Mouse (Mus musculus): ENCODE results near the gene Clic4.

Clic4 gene

DNA sequence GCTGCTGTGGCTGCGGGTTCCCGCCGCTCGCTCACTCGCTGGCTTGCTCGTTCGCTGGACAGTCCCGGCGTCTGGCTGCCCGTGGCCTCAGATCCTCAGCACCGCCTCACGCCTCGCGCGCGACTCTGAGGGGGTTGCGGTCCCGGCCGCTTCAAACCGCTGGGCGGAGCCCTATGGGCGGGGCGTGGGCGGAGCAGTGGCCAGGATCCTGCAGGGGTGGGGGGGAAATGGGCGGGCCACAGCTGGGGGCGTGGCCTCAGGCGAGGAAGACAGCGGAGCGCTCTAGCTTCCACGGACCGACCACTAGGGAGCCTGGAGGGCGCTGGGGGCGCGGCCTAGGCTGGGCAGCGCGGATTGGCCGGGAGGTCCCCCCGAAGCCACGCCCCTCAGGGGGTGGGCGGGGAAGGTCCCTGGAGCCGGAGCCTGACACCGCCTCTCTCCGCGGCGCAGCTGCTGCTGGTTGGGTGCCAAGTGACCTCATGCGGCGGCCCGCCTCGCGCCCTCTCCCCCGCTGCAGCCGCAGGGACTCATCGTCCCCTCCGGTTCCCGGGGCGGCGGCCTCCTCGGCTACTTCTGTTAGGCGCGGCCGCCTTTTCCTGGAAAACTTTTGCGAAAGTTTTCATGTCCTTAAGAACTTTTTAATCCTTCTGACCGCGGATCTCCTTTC, at the start of gene Clic4:
TSS of gene Clic4 (minus strand) at position 175 of the 667 bp plus-strand sequence.
- peak; percentile 98 for DNase-seq (ENCODE audit: low read depth, low spot score)

DNA sequence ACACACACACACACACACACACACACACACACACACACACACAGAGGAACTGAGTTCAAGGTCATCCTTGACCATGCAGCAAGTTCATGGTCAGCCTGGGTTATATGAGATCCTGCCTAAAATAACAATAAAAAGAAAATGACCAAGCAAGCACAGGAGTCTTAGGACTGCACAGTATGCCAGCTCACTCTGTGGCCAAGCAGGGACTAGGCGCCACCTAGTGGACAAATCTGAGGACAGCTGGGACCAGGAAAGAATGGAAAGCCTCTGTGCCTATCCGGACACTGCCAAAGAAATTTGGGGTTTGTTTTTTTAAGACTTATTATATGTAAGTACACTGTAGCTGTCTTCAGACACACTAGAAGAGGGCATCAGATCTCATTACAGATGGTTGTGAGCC, 45.4 kb upstream of the Clic4 start:
- DNase-seq (ENCODE audit: low read depth, low spot score) = no peak

DNA sequence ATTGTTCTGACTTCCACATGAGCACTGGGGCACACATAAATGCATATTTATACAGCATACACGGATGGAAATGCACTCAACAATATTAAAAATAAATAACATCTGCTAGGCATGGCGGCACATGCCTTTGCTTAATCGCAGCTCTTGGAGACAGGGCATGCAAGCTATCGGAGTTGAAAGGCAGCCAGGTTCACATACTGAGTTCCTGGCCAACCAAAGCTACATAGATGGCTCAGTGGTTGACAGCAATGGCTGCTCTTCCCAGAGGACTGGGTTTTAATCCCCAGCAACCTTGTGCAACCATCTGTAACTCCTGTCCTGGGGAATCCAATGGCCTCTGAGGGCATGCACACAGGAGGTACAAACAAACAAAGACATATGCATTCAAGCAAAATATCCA, 44.9 kb upstream of the Clic4 start:
- no peak for DNase-seq (ENCODE audit: low read depth, low spot score)

DNA sequence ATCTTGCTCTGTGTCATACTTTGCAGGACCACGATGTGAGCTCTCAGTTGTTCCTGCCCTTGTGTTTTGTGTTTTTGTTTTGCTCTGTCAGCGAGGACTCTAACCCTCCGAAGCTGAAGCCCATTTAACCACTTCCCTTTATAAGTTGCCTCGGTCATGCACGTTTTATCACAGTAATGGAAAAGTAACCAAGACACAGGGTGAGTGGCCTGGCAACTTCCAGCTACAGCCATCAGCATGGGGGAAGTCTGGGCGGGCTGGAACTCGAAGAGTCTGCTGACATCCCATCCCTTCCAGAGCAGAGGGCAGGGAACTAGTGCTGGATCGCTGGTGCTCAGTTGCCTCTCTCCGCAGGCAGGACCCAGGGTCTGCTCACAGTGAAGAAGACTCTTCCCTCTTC, 42.7 kb upstream of the Clic4 start:
- DNase-seq (ENCODE audit: low read depth, low spot score) = no peak

DNA sequence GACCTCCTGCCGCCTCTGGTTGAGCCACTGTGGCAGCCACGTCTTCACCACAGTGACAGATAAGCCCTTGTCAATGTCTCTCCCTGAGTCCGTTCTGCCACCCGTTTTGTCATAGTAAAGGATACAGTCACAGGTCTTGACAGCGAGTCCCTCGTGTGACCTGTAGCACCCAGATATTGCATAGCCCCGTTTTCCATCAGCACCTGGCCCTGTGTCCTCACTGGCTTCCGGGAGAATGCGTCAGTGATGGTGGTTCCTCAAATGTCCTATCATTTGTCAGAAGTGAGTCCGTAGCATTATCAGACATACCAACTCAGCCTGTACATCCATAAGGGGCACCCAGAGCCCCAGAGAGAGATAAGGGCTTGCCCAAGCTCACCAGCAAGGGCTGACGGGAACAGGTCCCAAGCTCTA, 41.8 kb upstream of the Clic4 start:
- DNase-seq (ENCODE audit: low read depth, low spot score) = no peak

DNA sequence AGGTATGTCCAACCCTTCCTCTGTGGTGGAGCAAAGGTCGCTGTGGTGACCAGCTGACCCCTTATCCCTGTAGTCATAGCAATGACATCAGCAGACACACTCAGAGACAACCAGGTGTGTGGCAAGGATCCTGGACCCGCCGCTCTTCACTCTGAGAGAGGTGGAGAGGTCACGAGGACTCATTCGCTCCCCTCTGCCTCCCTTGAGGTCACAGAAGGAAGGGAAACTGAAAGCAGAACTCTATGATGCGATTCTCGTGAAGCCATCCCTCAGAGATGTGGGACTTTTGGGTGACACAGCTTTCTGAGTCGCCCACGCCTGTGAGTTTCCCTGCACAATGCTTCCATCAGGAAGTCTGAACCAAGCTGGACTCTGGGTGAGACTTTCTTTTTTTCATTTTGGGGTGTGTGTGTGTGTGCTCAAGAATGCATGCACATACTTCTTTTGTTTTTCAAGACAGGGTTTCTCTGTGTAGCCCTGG, 41.2 kb upstream of the Clic4 start:
- DNase-seq (ENCODE audit: low read depth, low spot score) = no peak

DNA sequence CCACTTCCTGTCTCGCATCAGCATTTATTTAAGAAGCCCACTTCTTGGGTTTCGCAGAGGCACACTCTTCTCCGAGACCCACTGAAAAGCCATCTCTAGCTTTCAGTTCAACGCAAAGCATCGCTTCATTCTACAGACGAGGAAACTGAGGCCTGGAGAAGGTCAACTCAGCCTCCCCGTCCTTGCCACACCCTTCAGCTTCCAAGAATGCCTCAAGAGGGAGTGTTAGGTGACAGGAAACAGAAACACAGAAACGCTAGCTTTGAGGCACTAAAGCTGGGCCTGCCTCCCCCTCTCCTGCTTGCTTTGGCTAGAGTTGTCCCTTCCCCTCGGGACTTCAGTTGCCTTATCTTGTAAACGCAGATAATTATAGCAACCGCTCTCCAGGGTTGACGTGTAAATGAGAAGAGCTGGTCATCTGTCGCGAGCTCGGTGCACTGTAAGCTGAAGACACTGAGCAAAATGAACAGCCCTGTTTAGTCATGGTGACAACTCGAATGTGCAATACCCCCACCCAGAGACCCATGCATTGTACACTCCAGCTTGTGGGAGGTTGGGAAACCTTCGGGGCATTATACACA, 40.6 kb upstream of the Clic4 start:
- no peak for DNase-seq (ENCODE audit: low read depth, low spot score)

DNA sequence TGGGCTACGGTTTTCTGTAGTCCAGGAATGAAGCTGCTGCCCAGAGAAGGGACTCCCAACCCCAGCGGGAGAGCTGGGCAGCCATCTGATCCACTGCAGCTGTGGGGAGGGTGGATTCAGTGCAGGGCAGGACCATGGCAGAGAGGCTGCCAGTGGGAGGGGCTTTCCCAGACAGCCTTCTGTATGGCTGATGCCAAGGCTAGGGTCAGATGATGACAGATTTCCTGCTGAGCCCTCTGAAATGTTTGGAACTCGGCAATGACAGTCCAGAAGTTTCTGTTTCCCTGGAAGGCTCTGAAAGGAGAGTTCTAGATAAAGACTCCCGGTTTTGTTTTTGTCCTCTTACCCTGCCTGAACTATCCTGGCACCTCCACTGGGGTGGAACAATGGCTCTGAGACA, 40.1 kb upstream of the Clic4 start:
- DNase-seq (ENCODE audit: low read depth, low spot score) = no peak

DNA sequence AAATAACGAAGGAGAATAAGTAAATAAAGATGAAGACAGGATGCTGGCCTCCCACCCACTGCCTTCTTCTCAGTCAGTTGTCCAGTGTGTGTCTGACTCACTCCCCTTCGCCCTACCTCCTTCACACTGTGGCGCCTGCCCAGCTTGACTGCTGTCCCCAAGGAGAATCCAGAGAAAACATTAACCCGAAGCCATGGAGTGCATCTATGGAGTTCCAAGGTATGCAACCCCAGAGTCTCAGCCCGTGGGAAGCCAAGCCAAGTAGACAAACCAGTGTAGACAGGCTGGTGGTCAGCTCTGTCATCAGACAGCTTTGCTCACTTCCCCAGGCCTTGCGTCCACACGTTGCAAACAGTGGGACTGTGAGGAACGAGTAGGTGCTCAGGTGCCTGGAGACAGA, 37.8 kb upstream of the Clic4 start:
- DNase-seq (ENCODE audit: low read depth, low spot score) = no peak

DNA sequence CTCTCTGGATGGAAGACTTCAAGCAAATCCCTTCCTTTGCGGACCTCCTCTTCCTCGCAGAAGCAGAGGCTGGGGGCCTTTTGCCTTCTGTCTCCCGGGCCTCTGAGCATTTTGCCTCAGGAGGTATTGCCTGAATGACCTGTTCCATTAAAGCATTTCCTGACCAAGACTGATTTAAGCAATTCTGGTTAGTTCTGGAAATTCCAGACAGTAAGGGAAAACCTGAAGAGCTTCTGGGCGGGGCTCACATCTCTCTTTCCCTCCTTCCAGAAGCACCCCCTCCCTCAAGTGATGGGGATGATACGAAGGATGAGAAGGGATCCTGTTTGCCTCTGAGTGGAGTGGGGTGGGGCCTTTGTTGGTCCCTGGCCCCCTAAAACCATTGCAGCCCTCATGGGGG, 37.1 kb upstream of the Clic4 start:
- no peak for DNase-seq (ENCODE audit: low read depth, low spot score)

DNA sequence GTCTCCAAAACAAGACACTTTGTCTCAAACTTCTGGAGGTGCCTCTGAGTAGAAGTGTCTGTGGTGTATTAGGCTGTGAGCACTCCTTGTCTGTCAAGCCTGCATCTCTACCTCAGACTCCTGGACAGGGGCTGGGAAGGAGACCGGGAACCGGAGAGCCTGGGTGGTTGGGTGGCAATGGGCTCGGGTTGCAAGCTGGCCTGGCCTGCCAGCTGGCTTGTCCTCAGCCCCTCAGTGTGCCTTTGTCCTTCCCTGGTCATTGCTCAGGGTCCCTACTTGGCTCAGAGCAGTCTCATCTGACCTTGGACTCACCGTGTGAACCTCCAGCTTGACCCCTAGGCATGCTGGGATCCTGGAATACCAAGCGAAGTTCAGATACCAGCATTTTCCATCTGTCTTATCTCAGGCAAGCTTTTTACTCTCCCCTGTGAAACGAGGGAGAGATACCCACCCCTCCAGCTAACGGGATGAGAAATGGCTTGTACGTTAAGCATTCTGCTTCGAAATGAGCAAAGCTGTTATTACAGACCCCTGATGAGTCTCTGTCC, 36.6 kb upstream of the Clic4 start:
- DNase-seq (ENCODE audit: low read depth, low spot score) = no peak

DNA sequence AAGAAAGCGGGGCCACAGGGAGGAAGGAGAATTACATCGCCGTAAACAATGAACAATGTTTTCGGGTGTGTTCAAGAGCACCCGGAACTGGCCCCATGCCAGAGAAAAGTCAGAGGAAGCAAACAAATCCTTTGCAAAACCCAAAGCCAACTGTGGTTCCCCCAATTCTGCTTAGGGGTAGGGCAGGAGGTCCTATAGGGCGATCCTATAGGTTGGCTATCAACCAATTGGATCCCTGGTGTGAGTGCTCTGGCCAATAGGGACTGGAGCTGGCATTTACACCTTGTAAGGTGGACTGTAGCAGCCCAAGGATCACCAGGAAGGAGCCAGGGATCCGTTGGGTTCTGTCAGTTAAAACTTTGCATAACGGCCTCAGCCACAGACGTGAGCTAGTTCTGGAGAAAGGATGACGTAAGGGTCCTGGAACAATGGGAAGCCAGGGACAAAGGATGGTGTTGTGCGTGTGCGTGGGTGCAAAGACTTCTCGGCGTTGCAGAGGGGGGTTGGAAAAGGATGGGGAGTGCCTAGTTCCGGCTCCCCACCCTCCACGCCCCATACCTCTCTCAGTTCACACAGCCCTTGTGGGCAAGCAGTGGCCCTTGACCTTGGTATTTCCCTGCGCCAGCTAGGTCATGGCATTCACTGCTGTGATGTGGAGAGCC, 34.5 kb upstream of the Clic4 start:
- no peak for DNase-seq (ENCODE audit: low read depth, low spot score)

DNA sequence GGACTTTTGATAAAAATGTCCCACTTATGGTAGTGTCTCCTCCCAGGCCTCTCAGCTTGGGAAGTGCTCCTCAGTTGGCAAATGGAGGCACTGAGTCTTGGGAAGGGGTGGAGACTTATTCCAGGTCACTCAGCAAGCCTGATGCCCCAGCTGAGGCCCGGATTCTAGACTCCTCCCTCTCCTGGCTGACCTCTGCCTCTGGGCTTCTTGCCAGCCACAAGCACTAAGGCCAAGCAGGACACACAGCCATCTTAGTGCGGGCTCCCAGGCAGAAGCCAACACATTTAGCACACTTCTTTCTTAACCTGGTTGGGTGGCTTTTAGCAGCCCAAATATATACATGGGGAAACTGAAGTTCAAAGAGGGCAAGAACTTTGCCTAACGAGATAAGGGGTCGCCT, 33.9 kb upstream of the Clic4 start:
- DNase-seq (ENCODE audit: low read depth, low spot score) = no peak

DNA sequence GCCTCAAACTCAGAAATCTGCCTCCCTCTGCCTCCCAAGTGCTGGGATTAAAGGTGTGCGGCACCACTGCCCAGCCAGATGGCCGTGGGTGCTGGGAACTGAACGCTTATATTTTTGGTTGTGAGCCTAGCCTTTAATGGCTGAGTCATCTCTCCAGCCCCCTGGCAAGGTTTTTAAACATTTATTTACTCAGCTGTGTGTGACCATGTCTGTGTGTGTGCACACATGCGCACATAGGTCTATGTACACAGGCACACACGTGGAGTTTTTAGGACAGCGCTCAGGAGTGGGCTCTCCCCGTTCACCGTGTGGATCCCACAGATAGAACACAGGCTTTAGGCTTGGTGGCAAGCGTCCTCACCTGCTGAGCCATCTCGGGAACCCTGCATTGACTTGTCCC, 29.6 kb upstream of the Clic4 start:
- DNase-seq (ENCODE audit: low read depth, low spot score) = no peak

DNA sequence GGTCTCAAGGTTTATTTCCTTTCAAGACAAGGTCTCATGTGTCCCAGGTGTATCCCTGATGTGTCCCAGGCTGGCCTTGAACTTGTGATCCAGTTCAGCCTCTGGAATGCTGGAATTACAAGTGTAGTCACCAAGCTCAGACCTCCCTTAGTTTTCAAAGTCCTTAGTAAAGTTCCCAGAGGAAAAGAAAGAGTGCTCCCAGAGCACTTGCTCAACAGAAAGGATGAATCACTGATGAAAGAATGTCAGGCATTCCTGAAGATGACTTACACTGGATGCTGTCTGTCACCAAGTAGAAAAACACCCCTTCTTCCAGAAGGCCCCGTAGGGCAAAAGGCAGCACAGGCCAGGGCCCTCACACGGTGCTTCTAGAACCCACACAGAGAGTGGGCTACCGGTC, 28.6 kb upstream of the Clic4 start:
- DNase-seq (ENCODE audit: low read depth, low spot score) = no peak

DNA sequence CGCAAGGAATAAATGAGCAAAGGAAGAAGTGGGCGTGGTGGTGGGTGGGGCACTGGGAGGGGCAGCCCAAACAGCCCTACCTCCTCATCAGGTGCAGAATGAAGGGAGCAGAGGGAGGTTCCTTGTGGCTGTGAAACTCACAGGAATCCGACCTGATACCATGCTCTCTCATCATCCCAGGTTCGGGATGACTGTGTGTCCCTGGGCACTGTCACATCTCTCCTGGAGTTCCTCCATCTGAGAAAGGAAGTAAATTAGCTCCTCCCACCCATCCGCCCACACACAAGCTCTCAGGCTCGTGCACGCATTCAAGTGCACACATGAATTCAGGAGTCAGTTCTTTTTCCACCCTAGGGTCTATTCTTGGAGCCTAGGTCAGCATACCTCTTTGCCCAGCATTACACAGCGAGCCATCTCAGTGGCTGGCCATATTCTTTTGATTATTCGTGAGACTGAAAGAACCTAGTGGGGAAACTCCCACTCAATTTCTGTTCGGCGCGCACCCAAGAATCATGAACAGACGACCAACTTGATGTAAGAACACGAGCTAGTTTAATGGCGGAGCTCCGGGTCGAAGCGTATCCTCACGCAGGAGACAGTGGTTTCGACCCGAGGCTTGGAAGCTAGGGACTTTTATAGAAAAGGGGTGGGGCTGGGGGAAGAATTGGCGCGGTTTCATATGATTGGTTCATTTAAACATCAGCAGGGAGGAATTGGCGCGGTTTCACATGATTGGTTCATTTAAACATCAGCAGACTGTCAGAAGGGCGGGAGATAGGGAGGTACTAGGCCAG, 27.8 kb upstream of the Clic4 start:
- DNase-seq (ENCODE audit: low read depth, low spot score) = no peak

DNA sequence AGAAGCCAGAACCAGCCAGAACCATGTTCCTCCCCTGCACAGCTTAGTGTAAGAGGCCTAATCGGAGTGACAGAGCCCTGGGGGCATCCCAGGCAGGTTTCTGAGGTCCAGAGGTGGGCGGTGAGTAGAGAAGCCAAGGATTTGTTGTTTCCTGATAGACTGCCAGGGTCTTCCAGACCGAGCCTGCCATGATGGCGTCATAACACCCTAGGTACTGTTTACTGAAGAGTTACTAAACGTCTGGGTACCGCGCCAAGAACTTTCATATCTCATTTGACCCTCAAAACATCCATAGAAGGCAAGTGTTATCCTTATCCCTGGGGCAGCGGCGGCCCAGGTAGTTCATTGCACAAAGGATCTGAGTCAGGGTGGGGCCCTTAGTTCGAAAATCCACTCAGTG, 26.1 kb upstream of the Clic4 start:
- DNase-seq (ENCODE audit: low read depth, low spot score) = no peak

DNA sequence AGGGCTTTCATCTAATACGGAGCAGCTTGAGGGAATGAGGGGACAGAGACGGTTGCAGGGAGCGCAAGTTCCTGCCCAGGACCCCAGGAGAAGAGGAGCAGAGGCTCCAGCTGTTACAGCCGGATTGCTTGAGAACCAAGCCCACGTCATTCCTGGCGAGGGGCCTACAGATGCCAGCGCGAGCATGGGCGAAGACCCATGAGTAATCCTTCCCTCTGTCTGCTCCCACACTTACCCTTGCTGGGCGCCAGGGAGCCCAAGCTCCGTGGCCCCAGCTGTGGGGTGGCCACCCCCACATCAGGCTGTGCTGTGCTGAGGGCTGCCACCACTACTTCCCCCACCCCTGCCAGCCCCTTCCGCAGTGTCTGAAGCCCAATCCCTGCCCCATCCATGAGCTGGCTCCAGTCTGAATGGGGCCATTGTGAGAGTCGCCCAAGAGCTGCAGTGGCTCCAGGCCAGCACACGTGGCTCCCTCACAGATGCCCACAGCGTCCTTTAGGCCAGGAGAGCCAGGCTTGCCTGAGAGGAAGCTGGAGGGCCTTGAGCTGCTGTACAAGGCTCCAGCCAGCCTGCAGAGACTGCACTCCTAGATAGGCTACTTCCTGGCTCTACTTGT, 25.4 kb upstream of the Clic4 start:
- no peak for DNase-seq (ENCODE audit: low read depth, low spot score)

DNA sequence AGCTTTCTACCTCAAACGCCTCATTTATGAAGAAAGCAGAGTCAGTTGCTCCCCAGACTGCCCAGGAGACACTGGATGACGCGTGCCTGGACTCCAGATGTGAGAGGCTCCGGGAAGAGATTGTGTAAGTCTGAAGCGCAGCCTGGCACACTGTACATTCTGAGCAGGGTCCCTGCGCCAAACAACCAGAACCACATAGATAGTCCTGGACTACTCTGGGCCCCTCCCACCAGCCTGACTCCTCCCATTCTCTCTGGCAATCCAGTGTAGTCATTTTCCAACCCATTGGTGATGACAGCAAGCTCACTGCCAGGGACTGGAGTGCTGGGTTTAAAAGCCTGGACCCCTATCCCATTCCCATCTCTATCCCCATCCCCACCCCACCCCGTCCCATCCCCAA, 24.5 kb upstream of the Clic4 start:
- DNase-seq (ENCODE audit: low read depth, low spot score) = no peak

DNA sequence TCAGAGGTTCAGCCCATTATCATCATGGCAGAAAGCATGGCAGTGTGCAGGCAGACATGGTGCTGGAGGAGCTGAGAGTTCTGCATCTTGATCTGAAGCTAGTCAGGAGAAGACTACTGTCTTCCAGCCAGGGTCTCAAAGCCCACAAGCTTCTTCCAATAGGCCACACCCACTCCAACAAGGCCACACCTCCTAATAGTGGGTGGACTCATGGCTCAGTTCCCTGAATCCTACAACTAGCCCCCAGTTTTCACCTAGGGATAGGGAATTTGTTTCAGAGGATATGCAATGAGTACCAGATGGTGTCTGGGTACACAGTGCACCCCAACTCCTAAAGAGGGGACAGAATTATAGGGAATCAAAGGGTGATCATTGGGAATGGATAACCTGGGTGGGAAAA, 24.0 kb upstream of the Clic4 start:
- DNase-seq (ENCODE audit: low read depth, low spot score) = no peak

DNA sequence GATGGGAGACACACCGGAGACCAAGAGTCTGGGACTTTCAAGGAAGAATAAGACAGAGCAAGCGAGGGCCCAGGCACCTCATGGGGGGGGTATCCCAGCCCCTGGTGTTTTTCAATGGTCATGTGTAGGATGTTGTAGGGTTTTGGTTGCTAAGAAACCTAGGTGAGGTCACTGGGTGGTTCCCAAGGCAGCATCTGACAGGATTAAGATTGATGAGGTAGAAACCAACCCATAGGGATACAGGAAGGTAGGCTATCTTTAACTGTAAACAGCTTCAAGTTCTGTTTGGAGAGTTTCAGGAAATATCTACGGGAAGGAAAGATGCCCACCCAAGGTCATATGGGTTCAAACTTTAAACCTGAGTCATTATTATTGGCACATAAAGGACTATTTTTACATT, 21.2 kb upstream of the Clic4 start:
- DNase-seq (ENCODE audit: low read depth, low spot score) = no peak

Measured in WW6 (cell line).